Mouse (Mus musculus): ENCODE results near the gene Atp8b4. TPM values are rescaled to one million over a fixed set of nuclear protein-coding genes. Genes with fewer than 3 reads are reported as not detected.
"Not testable (repeated sequence)": the region's sequence is repeated elsewhere in the genome, so short reads cannot be mapped to it uniquely, and the experiment has no call there.

Atp8b4 gene
- polyA plus RNA-seq, 1 experiment, result 0.97 TPM

GRCm38 (mm10) chr2:126467790-126468189, 32.7 kb downstream of the Atp8b4 start:
- DNase-seq, result no peak
- no peaks in the 10 kb centered on the region for H3K4me1 ChIP-seq (ENCODE audit: control insufficient read depth, insufficient read depth, low read length)
- H3K27ac ChIP-seq (ENCODE audit: insufficient read depth, low read depth, low read length), result no peak overlapping the region
- no peak overlapping the region for H3K4me3 ChIP-seq (ENCODE audit: insufficient read depth, low read depth, low read length)
- no peaks in the 10 kb centered on the region for H3K27me3 ChIP-seq (replicated peaks; ENCODE audit: control insufficient read depth, insufficient read depth, low read length)
- TF ChIP-seq CTCF (conservative IDR thresholded peaks at IDR 0.05; ENCODE audit: insufficient read depth, insufficient read length, low read depth, low read length), result no peak
- no peak for TF ChIP-seq POLR2A (IDR thresholded peaks at IDR 0.05; ENCODE audit: low read depth, low read length)
- WGBS, result 75% methylated on average over 4 of the region's 4 CpGs
- no peaks in the 10 kb centered on the region for H3K36me3 ChIP-seq (ENCODE audit: control insufficient read depth, insufficient read depth, low read length)

GRCm38 (mm10) chr2:126466391-126467134, 33.9 kb downstream of the Atp8b4 start:
- H3K27me3 ChIP-seq (replicated peaks; ENCODE audit: control insufficient read depth, insufficient read depth, low read length), result no peaks in the 10 kb centered on the region
- DNase-seq, result no peak
- no peaks in the 10 kb centered on the region for H3K36me3 ChIP-seq (ENCODE audit: control insufficient read depth, insufficient read depth, low read length)
- H3K4me1 ChIP-seq (ENCODE audit: control insufficient read depth, insufficient read depth, low read length), result no peaks in the 10 kb centered on the region
- no peak overlapping the region for H3K27ac ChIP-seq (ENCODE audit: insufficient read depth, low read depth, low read length)
- WGBS, result 79% methylated on average over 13 of the region's 13 CpGs
- no peak overlapping the region for H3K4me3 ChIP-seq (ENCODE audit: insufficient read depth, low read depth, low read length)
- TF ChIP-seq POLR2A (IDR thresholded peaks at IDR 0.05; ENCODE audit: low read depth, low read length) (no peak), CTCF (conservative IDR thresholded peaks at IDR 0.05; ENCODE audit: insufficient read depth, insufficient read length, low read depth, low read length) (no peak)

- Histone ChIP-seq H3K4me1 (ENCODE audit: control insufficient read depth, insufficient read depth, low read length) (no peaks in the 10 kb centered on the region), H3K36me3 (ENCODE audit: control insufficient read depth, insufficient read depth, low read length) (no peaks in the 10 kb centered on the region), H3K27ac (ENCODE audit: insufficient read depth, low read depth, low read length) (no peak overlapping the region), H3K4me3 (ENCODE audit: insufficient read depth, low read depth, low read length) (no peak overlapping the region), H3K27me3 (replicated peaks; ENCODE audit: control insufficient read depth, insufficient read depth, low read length) (no peaks in the 10 kb centered on the region)
- 92% methylated on average over 2 of the region's 2 CpGs for WGBS
- no peak for TF ChIP-seq CTCF (conservative IDR thresholded peaks at IDR 0.05; ENCODE audit: insufficient read depth, insufficient read length, low read depth, low read length)
- no peak for TF ChIP-seq POLR2A (IDR thresholded peaks at IDR 0.05; ENCODE audit: low read depth, low read length)
- DNase-seq, result no peak
These were observed 41.8 kb downstream of the Atp8b4 start for GRCm38 (mm10) chr2:126458661-126459060.

DNA sequence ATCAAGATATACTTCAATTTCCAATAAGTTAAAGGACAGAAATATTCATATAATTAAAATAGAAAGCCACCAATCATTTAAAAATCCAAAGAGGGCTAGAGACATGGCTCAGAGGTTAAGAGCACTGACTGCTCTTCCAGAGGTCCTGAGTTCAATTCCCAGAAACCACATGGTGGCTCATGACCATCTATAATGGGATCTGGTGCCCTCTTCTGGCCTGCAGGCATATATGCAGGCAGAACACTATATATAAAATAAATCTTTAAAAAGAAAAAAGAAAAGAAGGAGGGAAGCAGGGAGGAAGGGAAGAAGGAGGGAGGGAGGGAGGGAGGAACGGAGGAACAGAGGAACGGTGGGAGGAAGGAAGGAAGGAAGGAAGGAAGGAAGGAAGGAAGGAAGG, 42.7 kb downstream of the Atp8b4 start:
- DNase-seq; H3K27me3 ChIP-seq (replicated peaks; ENCODE audit: control insufficient read depth, insufficient read depth, low read length); H3K36me3 ChIP-seq (ENCODE audit: control insufficient read depth, insufficient read depth, low read length); H3K27ac ChIP-seq (ENCODE audit: insufficient read depth, low read depth, low read length); H3K4me1 ChIP-seq (ENCODE audit: control insufficient read depth, insufficient read depth, low read length); H3K4me3 ChIP-seq (ENCODE audit: insufficient read depth, low read depth, low read length): not testable (repeated sequence)
- 38% methylated on average over 2 of the region's 2 CpGs for WGBS

- no peak overlapping the region for H3K4me3 ChIP-seq (ENCODE audit: insufficient read depth, low read depth, low read length)
- 75% methylated on average over 7 of the region's 7 CpGs for WGBS
- no peak for TF ChIP-seq POLR2A (IDR thresholded peaks at IDR 0.05; ENCODE audit: low read depth, low read length)
- no peak for TF ChIP-seq CTCF (conservative IDR thresholded peaks at IDR 0.05; ENCODE audit: insufficient read depth, insufficient read length, low read depth, low read length)
- no peak for DNase-seq
- H3K4me1 ChIP-seq (ENCODE audit: control insufficient read depth, insufficient read depth, low read length), result no peaks in the 10 kb centered on the region
- H3K36me3 ChIP-seq (ENCODE audit: control insufficient read depth, insufficient read depth, low read length), result no peaks in the 10 kb centered on the region
- no peak overlapping the region for H3K27ac ChIP-seq (ENCODE audit: insufficient read depth, low read depth, low read length)
- H3K27me3 ChIP-seq (replicated peaks; ENCODE audit: control insufficient read depth, insufficient read depth, low read length), result no peaks in the 10 kb centered on the region
These were observed 49.6 kb downstream of the Atp8b4 start for GRCm38 (mm10) chr2:126450937-126451302.

DNA sequence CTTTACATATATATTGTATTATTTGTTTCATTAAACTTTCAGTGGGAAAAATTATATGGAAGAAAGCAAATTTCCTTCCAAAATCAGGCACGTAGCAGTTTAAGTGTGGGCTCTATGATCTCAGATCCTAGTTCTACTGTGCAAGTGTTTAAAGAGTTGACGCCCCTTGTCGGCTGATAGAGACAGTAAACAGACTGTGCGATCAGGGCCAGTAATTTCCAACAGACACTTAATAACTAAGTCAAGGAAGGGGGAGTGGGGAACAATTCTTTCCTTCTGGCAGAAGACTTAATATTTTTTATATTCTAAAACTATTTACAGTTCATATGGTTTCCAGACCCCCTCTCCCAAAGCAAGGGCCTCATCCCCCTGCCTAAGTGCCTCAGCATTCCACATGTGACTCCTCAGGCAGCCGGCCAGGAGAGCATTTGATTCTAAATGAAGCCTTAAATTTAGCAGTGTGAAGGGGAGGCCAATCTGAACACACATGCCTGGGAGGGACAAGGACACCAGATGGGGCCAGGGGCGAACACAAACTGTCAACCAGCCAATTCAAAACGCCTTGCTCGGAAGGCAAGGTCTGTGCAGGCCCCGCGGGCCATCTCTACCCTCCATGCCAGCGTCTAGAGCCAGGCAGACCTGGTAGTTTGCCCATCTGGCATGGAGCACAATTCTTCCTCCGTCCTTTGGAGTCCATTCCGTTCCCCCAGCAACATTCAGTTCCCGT, 50.1 kb downstream of the Atp8b4 start:
- no peak for DNase-seq
- no peak overlapping the region for H3K27ac ChIP-seq (ENCODE audit: insufficient read depth, low read depth, low read length)
- H3K4me3 ChIP-seq (ENCODE audit: insufficient read depth, low read depth, low read length), result no peak overlapping the region
- 75% methylated on average over 14 of the region's 14 CpGs for whole genome bisulfite sequencing
- H3K27me3 ChIP-seq (replicated peaks; ENCODE audit: control insufficient read depth, insufficient read depth, low read length), result no peaks in the 10 kb centered on the region
- TF ChIP-seq CTCF (conservative IDR thresholded peaks at IDR 0.05; ENCODE audit: insufficient read depth, insufficient read length, low read depth, low read length), result no peak
- no peak for TF ChIP-seq POLR2A (IDR thresholded peaks at IDR 0.05; ENCODE audit: low read depth, low read length)
- H3K36me3 ChIP-seq (ENCODE audit: control insufficient read depth, insufficient read depth, low read length), result no peaks in the 10 kb centered on the region
- H3K4me1 ChIP-seq (ENCODE audit: control insufficient read depth, insufficient read depth, low read length), result no peaks in the 10 kb centered on the region

DNA sequence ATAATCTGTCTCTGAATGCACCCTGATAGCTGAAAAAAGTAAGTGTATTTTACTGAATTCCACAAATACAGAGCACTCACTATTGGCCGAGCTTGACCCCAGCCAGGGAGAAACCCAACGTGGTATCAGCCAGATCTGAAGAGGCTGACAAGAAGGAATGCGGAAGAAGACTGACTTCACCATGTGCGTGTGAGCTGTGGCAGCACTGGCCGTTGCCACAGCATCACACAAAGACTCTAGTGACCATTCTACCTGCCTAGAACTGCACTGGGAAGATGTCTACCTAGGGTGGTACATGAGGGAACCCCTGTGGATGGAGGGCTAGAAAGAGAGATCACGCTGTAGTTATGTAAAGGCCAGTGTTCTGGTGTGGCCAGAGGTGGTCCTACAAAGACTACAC, 55.4 kb downstream of the Atp8b4 start:
- H3K27ac ChIP-seq (ENCODE audit: insufficient read depth, low read depth, low read length), result no peak overlapping the region
- no peaks in the 10 kb centered on the region for H3K27me3 ChIP-seq (replicated peaks; ENCODE audit: control insufficient read depth, insufficient read depth, low read length)
- no peak for DNase-seq
- no peaks in the 10 kb centered on the region for H3K4me1 ChIP-seq (ENCODE audit: control insufficient read depth, insufficient read depth, low read length)
- WGBS, result 82% methylated on average over 6 of the region's 6 CpGs
- TF ChIP-seq CTCF (conservative IDR thresholded peaks at IDR 0.05; ENCODE audit: insufficient read depth, insufficient read length, low read depth, low read length) (no peak), POLR2A (IDR thresholded peaks at IDR 0.05; ENCODE audit: low read depth, low read length) (no peak)
- no peak overlapping the region for H3K4me3 ChIP-seq (ENCODE audit: insufficient read depth, low read depth, low read length)
- H3K36me3 ChIP-seq (ENCODE audit: control insufficient read depth, insufficient read depth, low read length), result no peaks in the 10 kb centered on the region

Data from kidney, adult 2 months (tissue).